Mouse (Mus musculus): ENCODE data around the gene Slc16a4. TPM values are rescaled to one million over a fixed set of nuclear protein-coding genes. Genes with fewer than 3 reads are reported as not detected.
A peak's percentile ranks its signal among the peaks of the same experiment; 100 is the strongest.

Gene Slc16a4
- total and polyA plus RNA-seq, 2 experiments from 2014 or later: 1.4 to 2.4 TPM

GRCm38 (mm10) chr3:107321141-107321540 is 30.1 kb downstream of the Slc16a4 start:
- no peak overlapping the region for H3K4me2 ChIP-seq (ENCODE audit: low read depth, low read length, poor library complexity, severe bottlenecking)
- H3K27me3 ChIP-seq (ENCODE audit: insufficient read depth, low read length): no peaks in the 10 kb centered on the region
- H3K9ac ChIP-seq (replicated peaks; ENCODE audit: low read length, poor library complexity, severe bottlenecking): no peak overlapping the region
- no peak for DNase-seq (ENCODE audit: low spot score)
- peaks cover 6% of the 10 kb centered on the region; the same call in 1 of the 2 replicates for H3K36me3 ChIP-seq (ENCODE audit: insufficient read depth, low read length)
- 95% methylated on average over 2 of the region's 2 CpGs for WGBS
- no peak overlapping the region for H3K27ac ChIP-seq (ENCODE audit: low read depth, low read length)
- no peaks in the 10 kb centered on the region for H3K9me3 ChIP-seq (ENCODE audit: low read length)
- no peaks in the 10 kb centered on the region for H3K4me1 ChIP-seq (ENCODE audit: insufficient read depth, low read length)
- TF ChIP-seq CTCF (IDR thresholded peaks at IDR 0.05): no peak
- H3K4me3 ChIP-seq (ENCODE audit: low read depth, low read length): no peak overlapping the region
- no peak for ATAC-seq (ENCODE audit: low FRiP score)

GRCm38 (mm10) chr3:107321776-107322175 is 30.7 kb downstream of the Slc16a4 start:
- peaks cover 6% of the 10 kb centered on the region; the same call in 1 of the 2 replicates for H3K36me3 ChIP-seq (ENCODE audit: insufficient read depth, low read length)
- H3K27ac ChIP-seq (ENCODE audit: low read depth, low read length): no peak overlapping the region
- no peaks in the 10 kb centered on the region for H3K9me3 ChIP-seq (ENCODE audit: low read length)
- TF ChIP-seq CTCF (IDR thresholded peaks at IDR 0.05): no peak
- DNase-seq (ENCODE audit: low spot score) (no peak), ATAC-seq (ENCODE audit: low FRiP score) (no peak)
- H3K4me3 ChIP-seq (ENCODE audit: low read depth, low read length): no peak overlapping the region
- no peak overlapping the region for H3K4me2 ChIP-seq (ENCODE audit: low read depth, low read length, poor library complexity, severe bottlenecking)
- no peak overlapping the region for H3K9ac ChIP-seq (replicated peaks; ENCODE audit: low read length, poor library complexity, severe bottlenecking)
- no peaks in the 10 kb centered on the region for H3K27me3 ChIP-seq (ENCODE audit: insufficient read depth, low read length)
- no peaks in the 10 kb centered on the region for H3K4me1 ChIP-seq (ENCODE audit: insufficient read depth, low read length)

- peaks cover 5% of the 10 kb centered on the region; the same call in 1 of the 2 replicates for H3K4me1 ChIP-seq (ENCODE audit: insufficient read depth, low read length)
- H3K36me3 ChIP-seq (ENCODE audit: insufficient read depth, low read length): peaks cover 16% of the 10 kb centered on the region
- no peak overlapping the region for H3K4me2 ChIP-seq (ENCODE audit: low read depth, low read length, poor library complexity, severe bottlenecking)
- TF ChIP-seq CTCF (IDR thresholded peaks at IDR 0.05): no peak
- H3K4me3 ChIP-seq (ENCODE audit: low read depth, low read length): no peak overlapping the region
- no peaks in the 10 kb centered on the region for H3K9me3 ChIP-seq (ENCODE audit: low read length)
- H3K9ac ChIP-seq (replicated peaks; ENCODE audit: low read length, poor library complexity, severe bottlenecking): no peak overlapping the region
- H3K27me3 ChIP-seq (ENCODE audit: insufficient read depth, low read length): no peaks in the 10 kb centered on the region
- DNase-seq (ENCODE audit: low spot score) (no peak), ATAC-seq (ENCODE audit: low FRiP score) (no peak)
- H3K27ac ChIP-seq (ENCODE audit: low read depth, low read length): no peak overlapping the region
- 100% methylated on average over 1 of the region's 1 CpGs for WGBS
Measured at GRCm38 (mm10) chr3:107326442-107326841, 35.4 kb downstream of the Slc16a4 start.

GRCm38 (mm10) chr3:107330503-107331424 is 39.7 kb downstream of the Slc16a4 start:
- TF ChIP-seq CTCF (IDR thresholded peaks at IDR 0.05): no peak
- no peak overlapping the region for H3K9ac ChIP-seq (replicated peaks; ENCODE audit: low read length, poor library complexity, severe bottlenecking)
- DNase-seq (ENCODE audit: low spot score): no peak
- no peak overlapping the region for H3K4me3 ChIP-seq (ENCODE audit: low read depth, low read length)
- H3K9me3 ChIP-seq (ENCODE audit: low read length): no peaks in the 10 kb centered on the region
- H3K27me3 ChIP-seq (ENCODE audit: insufficient read depth, low read length): no peaks in the 10 kb centered on the region
- H3K4me2 ChIP-seq (ENCODE audit: low read depth, low read length, poor library complexity, severe bottlenecking): peak overlapping the region; percentile 83
- no peak for ATAC-seq (ENCODE audit: low FRiP score)
- WGBS: 75% methylated on average over 28 of the region's 28 CpGs
- H3K36me3 ChIP-seq (ENCODE audit: insufficient read depth, low read length): peaks cover 9% of the 10 kb centered on the region
- H3K4me1 ChIP-seq (ENCODE audit: insufficient read depth, low read length): peaks cover 7% of the 10 kb centered on the region; the same call in 1 of the 2 replicates
- no peak overlapping the region for H3K27ac ChIP-seq (ENCODE audit: low read depth, low read length)

GRCm38 (mm10) chr3:107331746-107332126 is 40.7 kb downstream of the Slc16a4 start:
- 22% methylated on average over 17 of the region's 17 CpGs for WGBS
- ATAC-seq (ENCODE audit: low FRiP score): no peak
- peak overlapping the region; percentile 84 for H3K9ac ChIP-seq (replicated peaks; ENCODE audit: low read length, poor library complexity, severe bottlenecking)
- H3K4me3 ChIP-seq (ENCODE audit: low read depth, low read length): peak overlapping the region; percentile 94
- DNase-seq (ENCODE audit: low spot score): no peak
- no peak for TF ChIP-seq CTCF (IDR thresholded peaks at IDR 0.05)
- no peak overlapping the region; the same call in 1 of the 2 replicates for H3K27ac ChIP-seq (ENCODE audit: low read depth, low read length)
- H3K27me3 ChIP-seq (ENCODE audit: insufficient read depth, low read length): no peaks in the 10 kb centered on the region
- peaks cover 9% of the 10 kb centered on the region for H3K36me3 ChIP-seq (ENCODE audit: insufficient read depth, low read length)
- peaks cover 7% of the 10 kb centered on the region; the same call in 1 of the 2 replicates for H3K4me1 ChIP-seq (ENCODE audit: insufficient read depth, low read length)
- H3K4me2 ChIP-seq (ENCODE audit: low read depth, low read length, poor library complexity, severe bottlenecking): peak overlapping the region; percentile 83
- H3K9me3 ChIP-seq (ENCODE audit: low read length): no peaks in the 10 kb centered on the region
